Mouse (Mus musculus): ENCODE results near the gene Krt32.

Krt32 gene

GRCm38 (mm10) chr11:100087861-100088260 is at the start of gene Krt32:
Gene Krt32, minus strand, starts transcription at chr11:100088226.
- DNase-seq (ENCODE audit: low spot score in 2 of 2): no peak

- no peak for DNase-seq (ENCODE audit: low spot score in 2 of 2)
These were observed 49.7 kb upstream of the Krt32 start for GRCm38 (mm10) chr11:100137693-100138092.

- no peak for DNase-seq (ENCODE audit: low spot score in 2 of 2)
These were observed 48.5 kb upstream of the Krt32 start for GRCm38 (mm10) chr11:100136559-100136958.

- no peak for DNase-seq (ENCODE audit: low spot score in 2 of 2)
These were observed 47.7 kb upstream of the Krt32 start, which contains the start of gene Krt15 for GRCm38 (mm10) chr11:100135731-100136130. Gene Krt15, minus strand, starts transcription at chr11:100135928.

- DNase-seq (ENCODE audit: low spot score in 2 of 2): no peak
These were observed 36.9 kb upstream of the Krt32 start for GRCm38 (mm10) chr11:100124901-100125300.

GRCm38 (mm10) chr11:100121466-100121865 is 33.4 kb upstream of the Krt32 start, which contains the start of gene Krt13:
Gene Krt13, minus strand, starts transcription at chr11:100121566.
- DNase-seq (ENCODE audit: low spot score in 2 of 2): no peak

GRCm38 (mm10) chr11:100120331-100120730 is 32.3 kb upstream of the Krt32 start:
- DNase-seq (ENCODE audit: low spot score in 2 of 2): no peak

GRCm38 (mm10) chr11:100113742-100114029 is 25.7 kb upstream of the Krt32 start:
- no peak for DNase-seq (ENCODE audit: low spot score in 2 of 2)

GRCm38 (mm10) chr11:100112935-100113741 is 25.1 kb upstream of the Krt32 start:
- DNase-seq (ENCODE audit: low spot score in 2 of 2): no peak

GRCm38 (mm10) chr11:100105576-100106122 is 17.6 kb upstream of the Krt32 start, which contains the start of gene Krt36:
Gene Krt36, minus strand, starts transcription at chr11:100105626.
- no peak for DNase-seq (ENCODE audit: low spot score in 2 of 2)

GRCm38 (mm10) chr11:100102693-100103429 is 14.8 kb upstream of the Krt32 start:
- no peak for DNase-seq (ENCODE audit: low spot score in 2 of 2)

GRCm38 (mm10) chr11:100100391-100100790 is 12.4 kb upstream of the Krt32 start:
- no peak for DNase-seq (ENCODE audit: low spot score in 2 of 2)

- no peak for DNase-seq (ENCODE audit: low spot score in 2 of 2)
These were observed 9.8 kb upstream of the Krt32 start for GRCm38 (mm10) chr11:100097819-100098218.

GRCm38 (mm10) chr11:100096141-100096540 is 8.1 kb upstream of the Krt32 start, which contains the start of gene Krt35:
Gene Krt35, minus strand, starts transcription at chr11:100096241.
- DNase-seq (ENCODE audit: low spot score in 2 of 2): no peak

- DNase-seq (ENCODE audit: low spot score in 2 of 2): no peak
These were observed 476 bp upstream of the Krt32 start for GRCm38 (mm10) chr11:100088378-100089025.

- no peak for DNase-seq (ENCODE audit: low spot score in 2 of 2)
These were observed 14.2 kb downstream of the Krt32 start for GRCm38 (mm10) chr11:100073873-100074272.

GRCm38 (mm10) chr11:100067293-100068036 is 20.6 kb downstream of the Krt32 start:
- no peak for DNase-seq (ENCODE audit: low spot score in 2 of 2)

- no peak for DNase-seq (ENCODE audit: low spot score in 2 of 2)
These were observed 21.6 kb downstream of the Krt32 start for GRCm38 (mm10) chr11:100066236-100067010.

- no peak for DNase-seq (ENCODE audit: low spot score in 2 of 2)
These were observed 29.2 kb downstream of the Krt32 start for GRCm38 (mm10) chr11:100058875-100059274.
